Mouse (Mus musculus): ENCODE results near the gene Creb3l4.

DNA sequence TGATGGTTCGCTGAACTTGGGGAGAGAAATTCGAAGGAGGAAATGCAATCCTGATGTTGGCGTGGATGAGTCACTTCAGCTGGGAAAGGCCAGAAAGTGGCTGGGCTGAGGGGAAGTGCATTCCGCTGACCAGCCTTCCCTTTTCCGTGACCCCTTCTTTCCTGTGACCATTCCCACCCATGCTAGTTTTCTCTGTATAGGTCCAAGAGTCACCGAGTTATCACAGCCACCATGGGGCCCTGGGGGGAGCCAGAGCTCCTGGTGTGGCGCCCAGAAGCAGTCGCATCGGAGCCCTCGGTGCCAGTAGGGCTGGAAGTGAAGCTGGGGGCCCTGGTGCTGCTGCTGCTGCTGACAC, 5.4 kb upstream of the Creb3l4 start:
- TF ChIP-seq CTCF (IDR thresholded peaks at IDR 0.05; ENCODE audit: extremely low read depth, insufficient read depth, insufficient read length, insufficient replicate concordance) (no peak), POLR2A (IDR thresholded peaks at IDR 0.05; ENCODE audit: low read depth, low read length) (no peak)

Measured in spleen, adult 2 months (tissue).